Mouse (Mus musculus) G1E (cell line): Measurements from ENCODE around the gene Nrg4.

ENCODE experiments used
- CTCF ChIP-seq: IDR thresholded peaks from 2 replicates; pipeline ENCODE4 v1.5.1; 2012; ENCODE audit warnings: low read depth, low read length, inconsistent platforms, mixed read lengths
- GATA1 ChIP-seq: IDR thresholded peaks from 2 replicates; pipeline ENCODE4 v1.6.1; 2012; ENCODE audit warnings: borderline replicate concordance, low read length, inconsistent platforms, mixed read lengths
- GATA2 ChIP-seq: IDR thresholded peaks from 2 replicates; pipeline ENCODE4 v1.6.1; 2012; ENCODE audit warnings: low read depth, low read length, inconsistent platforms, borderline replicate concordance
- POLR2AphosphoS5 ChIP-seq: IDR thresholded peaks from 2 replicates; pipeline ENCODE4 v1.6.1; 2012; ENCODE audit warnings: low read depth, low read length, inconsistent platforms; ENCODE audit not compliant: insufficient replicate concordance

- TF ChIP-seq GATA1 (no peak), CTCF (no peak), POLR2AphosphoS5 (no peak), GATA2 (no peak)
These were observed 94.1 kb downstream of the Nrg4 start for GRCm38 (mm10) chr9:55232586-55232985.
